Mouse (Mus musculus): ENCODE data around the gene Rad9b. TPM values are rescaled to one million over a fixed set of nuclear protein-coding genes. Genes with fewer than 3 reads are reported as not detected.
A peak's percentile ranks its signal among the peaks of the same experiment; 100 is the strongest.

Rad9b gene
- polyA plus RNA-seq, 2 experiments = 2.3 to 2.7 TPM

DNA sequence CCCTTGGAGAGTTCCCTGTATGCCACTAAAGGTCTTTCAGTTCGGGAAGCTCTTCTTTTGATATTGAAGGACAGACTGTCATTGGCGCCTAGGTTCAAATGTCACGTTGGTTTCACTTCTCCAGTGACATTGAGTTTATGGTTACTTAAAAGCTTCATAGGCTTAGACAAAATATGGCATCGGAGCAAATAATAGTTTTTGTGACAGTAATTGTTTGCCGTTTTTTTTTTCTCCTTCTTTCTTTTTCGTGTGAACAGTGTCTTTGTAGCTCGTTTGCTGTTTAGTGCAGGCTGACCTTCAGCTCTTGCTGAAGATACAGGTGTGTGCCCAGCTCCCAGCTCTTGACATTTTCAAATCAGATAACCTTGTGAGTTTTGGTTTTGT is 68.3 kb downstream of the Rad9b start:
- Histone ChIP-seq H3K27ac (no peak overlapping the region), H3K36me3 (replicated peaks; ENCODE audit: control insufficient read depth, insufficient read depth, low read depth) (no peaks in the 10 kb centered on the region; the same call in 1 of the 2 replicates), H3K9me3 (ENCODE audit: control insufficient read depth, low read length) (no peaks in the 10 kb centered on the region), H3K9ac (replicated peaks) (peak overlapping the region; percentile 66), H3K4me2 (ENCODE audit: low read depth) (peak overlapping the region; percentile 100), H3K4me3 (ENCODE audit: insufficient read depth in 1 of 2, low read depth in 2 of 2, low read length in 2 of 2) (peak overlapping the region; percentile 63 to 75; a peak in 3 of 4 replicates), H3K27me3 (ENCODE audit: control insufficient read depth, insufficient read depth, low read length) (no peaks in the 10 kb centered on the region; the same call in 1 of the 2 replicates), H3K4me1 (replicated peaks; ENCODE audit: control insufficient read depth in 2 of 2, insufficient read depth in 2 of 2, low read length in 1 of 2) (peaks cover 21 to 24% of the 10 kb centered on the region in 2 experiments)
- ATAC-seq (ENCODE audit: insufficient read depth) (no peak), DNase-seq (ENCODE audit: low read depth in 3 of 3, low spot score in 3 of 3) (no peak)
- TF ChIP-seq CTCF (IDR thresholded peaks at IDR 0.05; ENCODE audit: low read depth) (no peak), EP300 (IDR thresholded peaks at IDR 0.05; ENCODE audit: low read depth) (no peak)
- WGBS (ENCODE audit: insufficient replicate concordance) = 39% methylated on average over 7 of the region's 7 CpGs

DNA sequence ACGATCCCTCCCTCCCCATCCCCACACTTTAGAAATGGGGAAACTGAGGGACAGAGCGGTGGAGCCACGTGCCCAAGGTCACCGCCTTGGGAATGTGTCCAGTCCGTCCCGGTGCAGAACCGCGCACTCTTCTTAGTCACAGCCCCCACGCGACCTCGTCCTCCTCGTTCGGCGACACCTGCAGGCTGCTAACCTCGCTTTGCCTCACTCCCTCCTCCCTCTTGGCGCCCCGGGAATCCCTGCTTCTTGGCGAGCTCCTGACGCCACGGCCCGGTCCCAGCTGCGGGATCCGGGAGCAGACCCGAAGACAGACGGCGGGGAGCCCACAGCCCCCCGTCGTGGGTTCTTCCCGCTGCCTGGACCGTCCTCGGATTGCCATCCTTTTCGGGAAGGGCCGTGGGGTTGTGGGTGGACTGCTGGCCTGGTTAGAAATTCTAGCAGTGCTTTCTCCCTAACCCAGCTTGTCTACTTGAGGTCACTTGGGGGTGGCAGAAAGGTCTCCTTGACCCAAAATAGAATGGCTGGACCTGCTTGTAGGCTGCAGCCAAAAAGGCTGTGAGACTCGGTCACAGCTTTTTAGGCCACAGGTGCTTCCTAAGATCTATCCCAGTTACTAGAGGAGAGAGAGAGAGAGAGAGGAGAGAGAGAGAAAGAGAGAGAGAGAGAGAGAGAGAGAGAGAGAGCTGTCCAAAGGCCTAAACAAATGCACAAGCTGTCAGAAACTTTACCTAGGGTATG is 68.8 kb downstream of the Rad9b start:
- H3K4me2 ChIP-seq (ENCODE audit: low read depth) = peak overlapping the region; percentile 100
- DNase-seq (ENCODE audit: low read depth in 3 of 3, low spot score in 3 of 3) (no peak), ATAC-seq (ENCODE audit: insufficient read depth) (peak; percentile 24; the same call in 1 of the 2 replicates)
- H3K27ac ChIP-seq = no peak overlapping the region
- TF ChIP-seq EP300 (IDR thresholded peaks at IDR 0.05; ENCODE audit: low read depth) = no peak
- TF ChIP-seq CTCF (IDR thresholded peaks at IDR 0.05; ENCODE audit: low read depth) = peak; percentile 52
- H3K27me3 ChIP-seq (ENCODE audit: control insufficient read depth, insufficient read depth, low read length) = no peaks in the 10 kb centered on the region; the same call in 1 of the 2 replicates
- peak overlapping the region; percentile 63 to 75 for H3K4me3 ChIP-seq (ENCODE audit: insufficient read depth in 1 of 2, low read depth in 2 of 2, low read length in 2 of 2)
- no peaks in the 10 kb centered on the region for H3K9me3 ChIP-seq (ENCODE audit: control insufficient read depth, low read length)
- peaks cover 18 to 27% of the 10 kb centered on the region in 2 experiments for H3K4me1 ChIP-seq (replicated peaks; ENCODE audit: control insufficient read depth in 2 of 2, insufficient read depth in 2 of 2, low read length in 1 of 2)
- no peaks in the 10 kb centered on the region; the same call in 1 of the 2 replicates for H3K36me3 ChIP-seq (replicated peaks; ENCODE audit: control insufficient read depth, insufficient read depth, low read depth)
- WGBS (ENCODE audit: insufficient replicate concordance) = under 1% methylated on average over 34 of the region's 34 CpGs
- H3K9ac ChIP-seq (replicated peaks) = peak overlapping the region; percentile 66

DNA sequence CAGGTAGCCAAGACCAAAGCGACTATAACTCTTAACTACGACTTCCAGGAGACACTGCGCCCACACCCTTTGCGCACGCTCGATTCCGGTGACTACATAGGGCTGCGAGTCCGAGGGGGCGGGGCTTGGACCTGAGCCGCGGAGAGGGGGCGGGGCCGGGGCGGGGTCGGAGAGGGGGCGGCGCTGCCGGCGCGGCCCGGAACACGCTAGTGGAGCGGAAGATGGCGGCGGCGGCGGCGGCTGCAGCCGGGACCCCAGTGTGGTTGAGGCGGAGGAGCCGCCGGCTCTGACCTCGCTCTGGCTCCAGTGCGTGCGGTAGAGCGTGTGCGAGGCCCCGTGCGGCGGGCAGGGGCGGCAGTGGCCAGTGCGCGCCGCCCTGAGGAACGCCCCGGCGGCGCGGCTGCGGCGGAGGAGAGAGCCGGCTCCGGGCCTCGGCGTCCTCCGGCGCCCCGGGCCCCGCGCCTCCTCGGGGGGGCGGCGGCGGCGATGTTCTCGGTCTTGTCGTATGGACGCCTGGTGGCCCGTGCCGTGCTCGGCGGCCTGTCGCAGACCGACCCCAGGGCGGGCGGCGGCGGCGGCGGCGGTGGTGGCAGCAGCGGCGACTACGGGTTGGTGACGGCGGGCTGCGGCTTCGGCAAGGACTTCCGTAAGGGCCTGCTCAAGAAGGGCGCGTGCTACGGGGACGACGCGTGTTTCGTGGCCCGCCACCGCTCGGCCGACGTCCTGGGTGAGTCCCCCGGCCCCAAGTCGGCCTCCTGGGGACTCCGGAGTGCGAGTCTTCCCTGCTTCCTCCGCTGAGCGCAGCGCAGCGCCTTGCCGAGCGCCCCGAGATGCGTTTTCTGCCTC is 69.6 kb downstream of the Rad9b start, which contains the start of gene Pptc7:
Pptc7 (plus strand) TSS at position 183 of the 846 bp plus-strand sequence.
- WGBS (ENCODE audit: insufficient replicate concordance) = under 1% methylated on average over 108 of the region's 114 CpGs
- no peak within 1 kb of the TSS for H3K27ac ChIP-seq
- ATAC-seq (ENCODE audit: insufficient read depth) = peak; percentile 92
- H3K4me2 ChIP-seq (ENCODE audit: low read depth) = peak within 1 kb of the TSS; percentile 100
- H3K27me3 ChIP-seq (ENCODE audit: control insufficient read depth, insufficient read depth, low read length) = no peaks in the 10 kb centered on the region; the same call in 1 of the 2 replicates
- H3K4me1 ChIP-seq (replicated peaks; ENCODE audit: control insufficient read depth in 2 of 2, insufficient read depth in 2 of 2, low read length in 1 of 2) = peaks cover 18 to 29% of the 10 kb centered on the region in 2 experiments
- H3K36me3 ChIP-seq (replicated peaks; ENCODE audit: control insufficient read depth, insufficient read depth, low read depth) = no peaks in the 10 kb centered on the region; the same call in 1 of the 2 replicates
- no peaks in the 10 kb centered on the region for H3K9me3 ChIP-seq (ENCODE audit: control insufficient read depth, low read length)
- no peak for TF ChIP-seq EP300 (IDR thresholded peaks at IDR 0.05; ENCODE audit: low read depth)
- no peak for TF ChIP-seq CTCF (IDR thresholded peaks at IDR 0.05; ENCODE audit: low read depth)
- H3K4me3 ChIP-seq (ENCODE audit: insufficient read depth in 1 of 2, low read depth in 2 of 2, low read length in 2 of 2) = peak within 1 kb of the TSS; percentile 63 to 75
- H3K9ac ChIP-seq (replicated peaks) = peak within 1 kb of the TSS; percentile 66
- DNase-seq (ENCODE audit: low read depth in 3 of 3, low spot score in 3 of 3) = peak; percentile 89 to 91 (median 90)

DNA sequence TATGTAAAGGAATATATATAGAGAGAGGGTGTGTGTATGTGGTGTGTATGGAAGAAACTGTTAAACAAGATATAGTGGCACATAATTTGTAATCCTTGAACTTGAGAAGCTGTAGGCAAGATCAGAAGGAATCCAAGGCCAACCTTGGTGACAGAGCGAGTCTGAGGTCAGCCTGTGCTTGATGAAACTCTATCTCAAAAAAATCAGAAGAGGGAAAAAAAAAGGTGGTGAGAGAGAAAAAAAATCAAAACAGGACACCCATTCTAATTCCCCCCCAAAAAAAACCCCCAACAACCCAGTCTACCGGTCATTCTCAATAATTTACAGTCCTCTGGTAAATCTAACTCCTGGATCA is 70.2 kb downstream of the Rad9b start:
- H3K4me1 ChIP-seq (replicated peaks; ENCODE audit: control insufficient read depth in 2 of 2, insufficient read depth in 2 of 2, low read length in 1 of 2) = peaks cover 18 to 29% of the 10 kb centered on the region in 2 experiments
- WGBS (ENCODE audit: insufficient replicate concordance) = 12% methylated on average over 2 of the region's 2 CpGs
- ATAC-seq (ENCODE audit: insufficient read depth) = no peak
- TF ChIP-seq CTCF (IDR thresholded peaks at IDR 0.05; ENCODE audit: low read depth) (no peak), EP300 (IDR thresholded peaks at IDR 0.05; ENCODE audit: low read depth) (no peak)
- no peaks in the 10 kb centered on the region; the same call in 1 of the 2 replicates for H3K36me3 ChIP-seq (replicated peaks; ENCODE audit: control insufficient read depth, insufficient read depth, low read depth)
- DNase-seq (ENCODE audit: low read depth in 3 of 3, low spot score in 3 of 3) = no peak
- H3K27me3 ChIP-seq (ENCODE audit: control insufficient read depth, insufficient read depth, low read length) = no peaks in the 10 kb centered on the region; the same call in 1 of the 2 replicates
- peak overlapping the region in 1 of 2 experiments; percentile 63; a peak in 2 of 4 replicates for H3K4me3 ChIP-seq (ENCODE audit: insufficient read depth in 1 of 2, low read depth in 2 of 2, low read length in 2 of 2)
- H3K4me2 ChIP-seq (ENCODE audit: low read depth) = peak overlapping the region; percentile 62
- peak overlapping the region; percentile 23; the same call in 1 of the 2 replicates for H3K9ac ChIP-seq (replicated peaks)
- H3K27ac ChIP-seq = no peak overlapping the region
- H3K9me3 ChIP-seq (ENCODE audit: control insufficient read depth, low read length) = no peaks in the 10 kb centered on the region
